Mouse (Mus musculus) bone marrow macrophage, adult 2 months (primary cell): ENCODE data around the gene Pelo. TPM values are rescaled to one million over a fixed set of nuclear protein-coding genes. Genes with fewer than 3 reads are reported as not detected.

Experiments
- H3K27ac ChIP-seq: 2 replicates; pipeline ENCODE4 v1.5.1; 2012; ENCODE audit warnings: low read depth, low read length; ENCODE audit not compliant: insufficient read depth
- H3K4me1 ChIP-seq: 2 replicates; pipeline ENCODE4 v1.6.1; 2012; ENCODE audit warnings: low read length; ENCODE audit not compliant: control insufficient read depth, insufficient read depth
- H3K4me3 ChIP-seq: 2 replicates; pipeline ENCODE4 v1.5.1; 2012; ENCODE audit warnings: mild to moderate bottlenecking, low read length, moderate library complexity; ENCODE audit not compliant: insufficient read depth
- CTCF ChIP-seq: IDR thresholded peaks from 2 replicates; pipeline ENCODE4 v1.5.1; 2012; ENCODE audit warnings: low read depth, mild to moderate bottlenecking, low read length, moderate library complexity
- POLR2A ChIP-seq: IDR thresholded peaks from 2 replicates; pipeline ENCODE4 v1.6.1; 2012; ENCODE audit warnings: mild to moderate bottlenecking, low read depth, low read length, borderline replicate concordance
- polyA plus RNA-seq: library from polyadenylated mRNA; stranded (reverse); fragments of >200 nt; gene quantifications from 2 replicates; pipeline ENCODE4 v1.2.4, GENCODE M21; 2012; ENCODE audit not compliant: missing spikeins, insufficient read depth, insufficient read length

Gene Pelo
- 7.7 and 8.4 TPM in 2 replicates for polyA plus RNA-seq

- peak within 1 kb of the TSS; percentile 90 for H3K4me3 ChIP-seq
- H3K4me1 ChIP-seq = peaks cover 5% of the 10 kb centered on the region
- TF ChIP-seq POLR2A = no peak
- no peak for TF ChIP-seq CTCF
- H3K27ac ChIP-seq = peak within 1 kb of the TSS; percentile 4; the same call in 1 of the 2 replicates
Measured at GRCm38 (mm10) chr13:115090069-115090976, at the start of gene Pelo. TSS of gene Pelo (minus strand) at chr13:115090186.

DNA sequence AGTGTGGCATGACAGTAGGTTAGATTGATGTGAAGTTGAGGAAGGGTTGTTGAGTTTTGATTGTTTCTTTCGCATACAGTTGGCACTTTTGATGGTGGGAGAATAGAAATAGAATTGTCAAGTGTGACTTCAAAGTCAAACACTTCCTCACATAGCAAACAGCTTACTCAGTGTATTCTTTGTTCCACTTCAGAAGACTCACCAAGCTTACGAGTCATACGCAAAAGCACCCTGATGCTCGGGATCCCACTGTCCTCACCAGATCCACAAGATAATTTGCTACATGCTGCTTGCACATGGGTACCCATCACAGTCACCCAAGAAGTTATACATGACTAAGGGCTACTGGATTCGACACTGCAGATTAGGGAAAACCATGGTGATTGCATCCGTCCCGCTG, 48.5 kb upstream of the Pelo start:
- no peak for TF ChIP-seq POLR2A
- no peak for TF ChIP-seq CTCF

DNA sequence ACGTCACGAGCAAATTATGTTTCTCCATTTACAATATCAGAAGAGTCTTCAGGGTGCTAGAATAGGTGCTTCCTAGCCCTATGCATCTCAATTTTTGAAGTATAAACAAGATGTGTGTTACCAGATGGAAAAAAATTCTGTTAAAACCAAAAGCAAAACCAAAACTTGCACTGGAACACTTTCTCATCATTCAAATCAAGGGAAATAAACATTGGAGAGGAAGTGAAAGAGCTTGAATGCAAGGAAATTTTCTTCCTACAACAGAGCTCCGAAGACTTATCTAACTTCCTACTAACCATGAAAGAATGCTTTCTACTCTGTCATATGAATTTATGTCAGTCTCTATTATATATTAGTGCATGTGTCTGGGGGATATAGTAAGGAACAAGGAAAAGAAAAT, 46.8 kb upstream of the Pelo start:
- TF ChIP-seq POLR2A (no peak), CTCF (no peak)
- no peak overlapping the region for H3K4me3 ChIP-seq
- no peaks in the 10 kb centered on the region for H3K4me1 ChIP-seq
- H3K27ac ChIP-seq = no peak overlapping the region

More for the DNA sequence above, 48.5 kb upstream of the Pelo start:
- Histone ChIP-seq H3K27ac (no peak overlapping the region), H3K4me3 (no peak overlapping the region), H3K4me1 (no peaks in the 10 kb centered on the region)

DNA sequence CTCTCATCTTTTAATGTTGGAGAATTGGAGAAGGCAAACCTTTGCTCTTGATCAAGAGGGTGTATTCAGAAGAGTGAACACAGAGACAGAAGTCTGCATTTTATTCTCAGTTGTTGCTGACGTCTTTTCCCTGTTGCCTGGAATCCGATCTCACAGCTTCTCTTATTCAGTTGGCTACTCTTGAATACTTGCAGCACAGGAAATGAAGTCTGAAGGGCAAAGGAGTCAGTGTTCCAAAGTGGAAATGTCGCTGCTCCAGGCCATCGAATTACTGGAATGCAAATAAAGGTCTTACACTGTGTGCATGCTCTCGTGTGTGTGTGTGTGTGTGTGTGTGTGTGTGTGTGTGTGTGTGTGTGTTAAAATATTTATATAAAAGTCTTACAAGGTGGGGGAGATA, 42.4 kb upstream of the Pelo start:
- no peaks in the 10 kb centered on the region for H3K4me1 ChIP-seq
- no peak for TF ChIP-seq CTCF
- TF ChIP-seq POLR2A = no peak
- H3K27ac ChIP-seq = no peak overlapping the region
- H3K4me3 ChIP-seq = no peak overlapping the region

- H3K4me3 ChIP-seq = no peak overlapping the region
- H3K4me1 ChIP-seq = no peaks in the 10 kb centered on the region
- H3K27ac ChIP-seq = no peak overlapping the region
- TF ChIP-seq CTCF (no peak), POLR2A (no peak)
Measured at GRCm38 (mm10) chr13:115131381-115131780, 41.4 kb upstream of the Pelo start.

- no peak for TF ChIP-seq POLR2A
- no peak for TF ChIP-seq CTCF
- Histone ChIP-seq H3K27ac (no peak overlapping the region), H3K4me1 (no peaks in the 10 kb centered on the region), H3K4me3 (no peak overlapping the region)
Measured at GRCm38 (mm10) chr13:115130035-115130434, 40.0 kb upstream of the Pelo start.

GRCm38 (mm10) chr13:115127826-115128225, 37.8 kb upstream of the Pelo start:
- H3K27ac ChIP-seq = no peak overlapping the region
- no peaks in the 10 kb centered on the region for H3K4me1 ChIP-seq
- H3K4me3 ChIP-seq = no peak overlapping the region
- no peak for TF ChIP-seq POLR2A
- no peak for TF ChIP-seq CTCF

DNA sequence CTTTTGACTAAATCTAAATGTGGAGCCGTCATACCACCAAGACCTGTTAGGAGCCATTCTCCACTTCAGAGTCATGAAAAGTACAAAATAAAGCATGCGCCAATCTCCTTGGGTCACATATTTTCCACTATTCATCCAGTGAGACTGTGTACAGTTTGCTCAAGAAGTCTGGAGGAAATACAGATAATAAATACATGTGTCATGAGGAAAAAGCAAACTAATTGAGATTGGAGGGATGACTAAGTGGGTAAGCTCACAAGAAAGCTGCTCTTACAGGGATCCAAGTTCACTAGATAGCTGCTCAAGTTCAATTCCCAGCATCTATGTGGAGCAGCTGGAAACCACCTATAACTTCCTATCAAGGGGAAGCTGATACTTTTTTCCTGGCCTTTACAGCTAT, 36.5 kb upstream of the Pelo start:
- H3K27ac ChIP-seq = no peak overlapping the region
- H3K4me1 ChIP-seq = no peaks in the 10 kb centered on the region
- H3K4me3 ChIP-seq = no peak overlapping the region
- no peak for TF ChIP-seq POLR2A
- TF ChIP-seq CTCF = no peak

- H3K27ac ChIP-seq = no peak overlapping the region
- H3K4me1 ChIP-seq = no peaks in the 10 kb centered on the region
- no peak overlapping the region for H3K4me3 ChIP-seq
- TF ChIP-seq POLR2A (no peak), CTCF (no peak)
Measured at GRCm38 (mm10) chr13:115125130-115125529, 35.1 kb upstream of the Pelo start.

- H3K27ac ChIP-seq = no peak overlapping the region
- no peak overlapping the region for H3K4me3 ChIP-seq
- no peaks in the 10 kb centered on the region for H3K4me1 ChIP-seq
- TF ChIP-seq CTCF (no peak), POLR2A (no peak)
Measured at GRCm38 (mm10) chr13:115124521-115124920, 34.5 kb upstream of the Pelo start.
